Comparison of ENCODE assay signal across 24 mouse cellular contexts in genomic region chr12:87121918-87122589, GRCm38 (mm10). TPM values are rescaled to one million over a fixed set of nuclear protein-coding genes. Genes with fewer than 3 reads are reported as not detected.
DNase-seq lines count a peak whose midpoint lies in the region; ATAC-seq and TF ChIP-seq lines count a peak whose summit lies in the region.
"Had no signal": no experiment of that assay in that cellular context is flagged by ENCODE, and none has a peak within 500 bp of the region (broad histone marks: within the 10 kb centered on the region; RNA-seq: fewer than 3 reads in every experiment).

No protein-coding gene starts in this region.

- no peaks in the 10 kb centered on the region for H3K9me3 ChIP-seq in intestine, postnatal 0 days (ENCODE audit: control insufficient read depth)
- no peaks in the 10 kb centered on the region for H3K9me3 ChIP-seq in intestine, embryonic 15.5 days
- no peaks in the 10 kb centered on the region for H3K9me3 ChIP-seq in liver, embryonic 16.5 days (replicated peaks; ENCODE audit: control insufficient read depth, low read length)
- H3K9me3 ChIP-seq in forebrain, postnatal 0 days (ENCODE audit: low read length): no peaks in the 10 kb centered on the region
- H3K9me3 ChIP-seq: forebrain, embryonic 12.5 days; limb, embryonic 13.5 days; midbrain, embryonic 15.5 days; stomach, embryonic 15.5 days had no signal

- H3K4me2 ChIP-seq in intestine, postnatal 0 days (replicated peaks; ENCODE audit: low read depth): no peak overlapping the region
- H3K4me2 ChIP-seq in intestine, embryonic 15.5 days (replicated peaks): no peak overlapping the region
- H3K4me2 ChIP-seq in liver, embryonic 16.5 days (ENCODE audit: low read depth, low read length): no peak overlapping the region
- H3K4me2 ChIP-seq in forebrain, postnatal 0 days (ENCODE audit: low read depth): no peak overlapping the region
- H3K4me2 ChIP-seq: forebrain, embryonic 12.5 days; limb, embryonic 13.5 days; lung, embryonic 14.5 days; midbrain, embryonic 15.5 days; stomach, embryonic 15.5 days had no signal

- no peak overlapping the region for H3K4me3 ChIP-seq in intestine, postnatal 0 days (ENCODE audit: low read depth, low read length)
- no peak overlapping the region for H3K4me3 ChIP-seq in intestine, embryonic 15.5 days (replicated peaks)
- no peak overlapping the region for H3K4me3 ChIP-seq in liver, embryonic 16.5 days (ENCODE audit: low read depth, low read length)
- no peak overlapping the region for H3K4me3 ChIP-seq in forebrain, postnatal 0 days (ENCODE audit: low read depth, low read length)
- H3K4me3 ChIP-seq: forebrain, embryonic 12.5 days; limb, embryonic 13.5 days; midbrain, embryonic 15.5 days; myocyte; stomach, embryonic 15.5 days had no signal

- H3K36me3 ChIP-seq in intestine, postnatal 0 days (ENCODE audit: control insufficient read depth, insufficient read depth): peaks cover 11% of the 10 kb centered on the region
- H3K36me3 ChIP-seq in intestine, embryonic 15.5 days: peaks cover 3% of the 10 kb centered on the region; the same call in 1 of the 2 replicates
- H3K36me3 ChIP-seq in liver, embryonic 16.5 days (ENCODE audit: control insufficient read depth, insufficient read depth): no peaks in the 10 kb centered on the region
- peaks cover 56% of the 10 kb centered on the region for H3K36me3 ChIP-seq in forebrain, postnatal 0 days (ENCODE audit: insufficient read depth)

- peak; percentile 63 for DNase-seq in liver
- no peak for DNase-seq in right cerebral cortex, postnatal 10 days (ENCODE audit: low spot score in 2 of 2)
- no peak for DNase-seq in gastrocnemius, adult 18-20 months (ENCODE audit: low spot score)
- no peak for DNase-seq in forebrain, postnatal 0 days
- DNase-seq: adrenal gland, adult 2 months; cerebellum, postnatal 14 days; kidney, adult 11 months; kidney, postnatal 4 days; lung, embryonic 14.5 days; right cerebral cortex, postnatal 4 days; thymus, postnatal 25 days had no signal

- H3K9ac ChIP-seq in intestine, postnatal 0 days (ENCODE audit: low read depth, low read length): no peak overlapping the region
- H3K9ac ChIP-seq in intestine, embryonic 15.5 days: no peak overlapping the region
- H3K9ac ChIP-seq in liver, embryonic 16.5 days (ENCODE audit: low read depth, low read length): no peak overlapping the region
- H3K9ac ChIP-seq in forebrain, postnatal 0 days: no peak overlapping the region
- H3K9ac ChIP-seq: forebrain, embryonic 12.5 days; limb, embryonic 13.5 days; lung, embryonic 14.5 days; midbrain, embryonic 15.5 days; stomach, embryonic 15.5 days had no signal

- H3K4me1 ChIP-seq in intestine, postnatal 0 days (replicated peaks; ENCODE audit: control insufficient read depth, insufficient read depth, low read length): no peaks in the 10 kb centered on the region
- no peaks in the 10 kb centered on the region for H3K4me1 ChIP-seq in intestine, embryonic 15.5 days (replicated peaks)
- H3K4me1 ChIP-seq in liver, embryonic 16.5 days (ENCODE audit: control insufficient read depth, low read depth, low read length): no peaks in the 10 kb centered on the region
- no peaks in the 10 kb centered on the region for H3K4me1 ChIP-seq in forebrain, postnatal 0 days (ENCODE audit: insufficient read depth)
- H3K4me1 ChIP-seq: forebrain, embryonic 12.5 days; limb, embryonic 13.5 days; midbrain, embryonic 15.5 days; stomach, embryonic 15.5 days had no signal

- 61% methylated on average over 4 of the region's 4 CpGs for WGBS in intestine, postnatal 0 days
- 80% methylated on average over 4 of the region's 4 CpGs for WGBS in intestine, embryonic 15.5 days
- WGBS in liver, embryonic 16.5 days (ENCODE audit: insufficient replicate concordance): 41% methylated on average over 4 of the region's 4 CpGs
- WGBS in forebrain, postnatal 0 days: 95% methylated on average over 4 of the region's 4 CpGs

- H3K27ac ChIP-seq in intestine, postnatal 0 days (ENCODE audit: low read depth, low read length): no peak overlapping the region
- H3K27ac ChIP-seq in intestine, embryonic 15.5 days: no peak overlapping the region
- H3K27ac ChIP-seq in liver, embryonic 16.5 days (ENCODE audit: low read length): no peak overlapping the region
- no peak overlapping the region for H3K27ac ChIP-seq in forebrain, postnatal 0 days (ENCODE audit: low read depth, low read length)
- H3K27ac ChIP-seq: forebrain, embryonic 12.5 days; hindbrain, postnatal 0 days; limb, embryonic 13.5 days; midbrain, embryonic 15.5 days; stomach, embryonic 15.5 days had no signal

- 0 out of 2 replicates have a peak, but pooled peaks have one; percentile 31 for ATAC-seq in intestine, postnatal 0 days
- ATAC-seq in intestine, embryonic 15.5 days: no peak
- peak; percentile 92 for ATAC-seq in liver, embryonic 16.5 days (ENCODE audit: low read depth)
- ATAC-seq in forebrain, postnatal 0 days: no peak
- ATAC-seq: CD4-positive, CD25-positive, alpha-beta regulatory T cell, adult 4 months; hindbrain, postnatal 0 days; midbrain, embryonic 15.5 days had no signal

- TF ChIP-seq CTCF in intestine, postnatal 0 days (IDR thresholded peaks at IDR 0.05; ENCODE audit: low read depth): no peak
- no peak for TF ChIP-seq CTCF in forebrain, postnatal 0 days (IDR thresholded peaks at IDR 0.05; ENCODE audit: low read depth)

- no peaks in the 10 kb centered on the region for H3K27me3 ChIP-seq in intestine, postnatal 0 days (replicated peaks; ENCODE audit: control insufficient read depth, insufficient read depth, low read length)
- H3K27me3 ChIP-seq in intestine, embryonic 15.5 days (replicated peaks): no peaks in the 10 kb centered on the region
- no peaks in the 10 kb centered on the region for H3K27me3 ChIP-seq in liver, embryonic 16.5 days (ENCODE audit: control insufficient read depth, insufficient read depth, low read depth, low read length)
- no peaks in the 10 kb centered on the region for H3K27me3 ChIP-seq in forebrain, postnatal 0 days (ENCODE audit: insufficient read depth, low read length)
- H3K27me3 ChIP-seq: forebrain, embryonic 12.5 days; limb, embryonic 13.5 days; midbrain, embryonic 15.5 days; stomach, embryonic 15.5 days had no signal

RNA-seq across cellular contexts. Expression of gene Ngb, which starts 19.7 kb away (rescaled TPM):
- 2.0 and 2.8 TPM in 2 replicates for polyA plus RNA-seq in intestine, postnatal 0 days (2015; fragmentation: Nextera tagmentation; extraction: Ambion mirVana)
- polyA plus RNA-seq in intestine, embryonic 15.5 days (2015; fragmentation: Nextera tagmentation; extraction: Ambion mirVana): 1.1 and 1.2 TPM in 2 replicates
- 0.07 TPM in 1 of 2 replicates, not detected in the other for polyA plus RNA-seq in liver, embryonic 16.5 days (2015; fragmentation: Nextera tagmentation; extraction: Ambion mirVana)
- total RNA-seq in gastrocnemius, adult 18-20 months (2021): not detected
- 9.2 and 9.9 TPM in 2 replicates for total RNA-seq in forebrain, postnatal 0 days (2014; rRNA removed)
- 7.1 and 12.2 TPM in 2 replicates for polyA plus RNA-seq in forebrain, postnatal 0 days (2015; fragmentation: Nextera tagmentation; extraction: Ambion mirVana)
- total RNA-seq: gastrocnemius, adult 8-10 months had no signal
- polyA plus RNA-seq: CD4-positive, CD25-positive, alpha-beta regulatory T cell, adult 4 months; embryonic facial prominence, embryonic 11.5 days; heart, embryonic 16.5 days had no signal

RNA-seq across cellular contexts. Expression of gene Gstz1, which starts 24.9 kb away (rescaled TPM):
- 58.8 and 62.4 TPM in 2 replicates for polyA plus RNA-seq in intestine, postnatal 0 days (2015; fragmentation: Nextera tagmentation; extraction: Ambion mirVana)
- polyA plus RNA-seq in intestine, embryonic 15.5 days (2015; fragmentation: Nextera tagmentation; extraction: Ambion mirVana): 44.8 and 48.5 TPM in 2 replicates
- 105 and 124 TPM in 2 replicates for polyA plus RNA-seq in liver, embryonic 16.5 days (2015; fragmentation: Nextera tagmentation; extraction: Ambion mirVana)
- total RNA-seq in gastrocnemius, adult 18-20 months (2021): 10 to 100 TPM; 35.6 to 42.6 TPM
- 49.3 and 57.6 TPM in 2 replicates for total RNA-seq in forebrain, postnatal 0 days (2014; rRNA removed)
- polyA plus RNA-seq in forebrain, postnatal 0 days (2015; fragmentation: Nextera tagmentation; extraction: Ambion mirVana): 44.4 and 44.5 TPM in 2 replicates

RNA-seq across cellular contexts. Expression of gene Pomt2, which starts 25.7 kb away (rescaled TPM):
- 5.7 and 6.2 TPM in 2 replicates for polyA plus RNA-seq in intestine, postnatal 0 days (2015; fragmentation: Nextera tagmentation; extraction: Ambion mirVana)
- polyA plus RNA-seq in intestine, embryonic 15.5 days (2015; fragmentation: Nextera tagmentation; extraction: Ambion mirVana): 12.9 and 13.1 TPM in 2 replicates
- 3.8 and 4.0 TPM in 2 replicates for polyA plus RNA-seq in liver, embryonic 16.5 days (2015; fragmentation: Nextera tagmentation; extraction: Ambion mirVana)
- total RNA-seq in gastrocnemius, adult 18-20 months (2021): 1 to 10 TPM; 4.1 to 5.3 TPM
- 23.3 and 32.5 TPM in 2 replicates for total RNA-seq in forebrain, postnatal 0 days (2014; rRNA removed)
- 9.0 and 10.8 TPM in 2 replicates for polyA plus RNA-seq in forebrain, postnatal 0 days (2015; fragmentation: Nextera tagmentation; extraction: Ambion mirVana)

Comparison
In these comparisons a context has a peak if more than half of its experiments do, and no peak if none do; other contexts are left out.
1. ATAC-seq: peak in intestine, postnatal 0 days (single experiment) and liver, embryonic 16.5 days (single experiment); none in intestine, embryonic 15.5 days (single experiment) and forebrain, postnatal 0 days (single experiment).